Mouse (Mus musculus): ENCODE data around the gene Ccnjl.

The Ccnjl gene

DNA sequence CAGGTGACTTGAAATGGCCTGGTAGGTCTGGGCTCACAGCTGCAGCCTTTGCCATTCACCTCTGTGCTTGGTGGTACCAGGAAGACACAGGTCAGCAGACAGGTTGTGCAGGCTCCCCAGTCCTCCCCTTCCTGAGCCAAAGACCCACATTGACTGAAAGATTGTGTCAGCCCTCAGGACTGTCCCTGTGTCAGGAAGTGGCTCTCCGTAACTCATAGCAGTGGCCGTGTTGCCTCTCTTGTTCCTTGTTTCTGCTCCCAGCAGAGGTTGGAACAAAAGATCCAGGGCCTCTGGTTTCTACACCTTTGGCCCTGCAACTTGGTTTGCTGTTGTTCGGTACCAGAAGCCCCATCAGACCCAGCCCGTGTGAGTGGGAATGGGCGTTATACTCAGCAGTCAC is 40.6 kb downstream of the Ccnjl start:
- no peak for DNase-seq (ENCODE audit: low spot score)

DNA sequence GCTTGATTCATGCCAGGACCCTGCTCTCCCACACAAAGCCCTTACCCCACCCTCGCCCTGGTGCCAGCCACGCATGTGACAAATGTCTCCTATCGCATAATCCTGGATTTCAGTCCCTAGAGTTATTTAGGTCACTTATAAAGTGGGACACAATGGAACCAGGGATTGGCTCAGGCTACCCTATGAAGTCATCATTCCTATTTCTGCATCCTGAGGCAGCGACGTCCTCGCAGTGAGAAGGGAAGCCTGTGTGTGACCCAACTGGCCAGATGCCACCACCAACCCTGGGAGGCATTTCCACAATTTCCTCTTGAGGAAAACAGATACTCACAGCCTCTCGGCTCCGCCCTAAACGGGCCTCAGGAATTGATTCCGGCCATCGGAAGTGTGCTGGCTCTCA is 41.0 kb downstream of the Ccnjl start:
- no peak for DNase-seq (ENCODE audit: low spot score)

DNA sequence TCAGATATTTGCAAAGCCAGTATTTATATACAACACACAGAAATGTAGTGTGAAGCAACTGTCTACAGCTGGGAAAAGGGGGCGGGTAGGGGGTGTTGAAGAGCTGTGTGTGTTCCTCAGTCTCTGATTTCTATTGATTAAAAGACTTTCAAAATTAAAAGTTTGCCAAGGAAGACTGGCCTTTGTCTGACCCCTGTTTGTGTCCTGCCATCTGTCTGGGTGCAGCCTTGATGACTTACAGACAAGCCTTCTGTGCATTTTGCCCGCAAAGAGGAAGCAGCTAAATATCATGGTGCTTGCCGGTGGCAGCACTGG is 46.4 kb downstream of the Ccnjl start:
- DNase-seq (ENCODE audit: low spot score) = no peak

DNA sequence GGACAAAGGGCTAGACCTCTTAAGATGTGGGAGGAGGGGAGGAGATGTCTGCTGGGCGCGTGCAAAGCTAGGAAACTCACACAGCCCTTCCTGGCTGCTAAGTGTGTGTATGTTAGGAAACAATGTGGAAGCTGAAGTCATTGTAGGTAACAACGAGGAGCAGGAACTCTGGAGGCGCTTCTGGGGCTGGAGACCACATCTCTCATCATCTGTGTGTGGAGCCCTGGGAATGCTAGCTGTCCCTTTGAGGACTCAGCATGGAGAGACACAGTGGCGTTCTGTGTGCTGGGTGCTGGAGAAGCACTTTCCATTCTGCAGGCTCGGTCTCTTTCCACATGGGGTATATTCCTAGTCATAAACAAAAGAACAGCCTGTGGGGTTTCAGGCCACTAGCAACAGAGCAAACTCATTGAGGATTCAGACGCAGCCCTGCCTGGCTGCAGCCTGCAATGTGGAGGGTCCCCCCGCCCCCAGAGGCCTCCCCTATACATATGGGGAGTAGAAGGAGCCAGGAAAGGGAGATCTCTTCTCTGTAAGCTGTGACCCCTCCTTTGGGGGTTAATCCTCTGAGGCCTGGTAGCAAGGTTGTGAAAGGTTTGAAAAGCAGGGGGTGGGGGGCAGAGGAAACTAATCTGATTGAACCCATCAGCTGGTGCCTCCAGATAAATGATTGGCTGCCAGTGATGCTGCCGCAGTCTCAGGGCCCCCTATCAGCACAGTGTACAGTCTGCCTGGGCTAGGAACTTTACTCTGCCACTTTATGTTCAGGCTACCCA is 47.0 kb downstream of the Ccnjl start:
- peak; percentile 77 for DNase-seq (ENCODE audit: low spot score)

DNA sequence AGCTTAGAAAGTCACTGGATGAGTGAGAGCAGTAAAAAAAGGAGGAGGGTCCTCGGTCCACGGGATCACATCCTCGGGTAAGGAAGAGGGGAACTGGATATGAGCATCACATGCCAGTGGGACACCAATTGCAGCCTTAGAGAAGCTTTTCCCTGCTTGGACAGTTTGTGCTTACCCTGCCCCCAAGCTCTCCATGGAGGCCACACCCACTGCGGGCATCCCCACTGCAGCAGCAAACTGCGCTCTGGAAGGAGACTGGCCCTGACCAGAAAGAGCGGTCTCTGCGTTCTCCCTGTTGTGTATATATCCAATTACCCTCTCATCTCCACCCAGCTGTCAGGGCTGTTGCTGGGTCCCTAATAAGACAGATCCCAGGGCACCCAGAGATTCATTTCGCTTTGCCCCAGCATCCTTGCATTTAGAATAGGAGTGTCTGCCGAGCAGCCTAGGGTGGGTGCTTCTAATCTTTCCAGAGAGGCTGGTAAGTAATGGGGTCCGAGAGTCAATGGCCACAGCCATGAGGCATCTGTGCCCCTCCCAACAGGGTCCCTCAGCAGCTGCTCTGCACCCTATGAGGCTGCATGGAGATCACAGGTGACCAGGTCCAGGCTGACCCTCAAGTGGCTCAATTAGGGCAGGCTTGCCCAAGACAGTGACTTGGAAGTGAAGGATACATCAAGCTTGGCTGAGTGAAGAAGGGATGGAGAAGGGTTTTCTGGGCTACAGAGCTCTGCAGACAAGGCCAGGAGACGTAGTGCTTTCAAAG is 49.3 kb downstream of the Ccnjl start:
- no peak for DNase-seq (ENCODE audit: low spot score)

DNA sequence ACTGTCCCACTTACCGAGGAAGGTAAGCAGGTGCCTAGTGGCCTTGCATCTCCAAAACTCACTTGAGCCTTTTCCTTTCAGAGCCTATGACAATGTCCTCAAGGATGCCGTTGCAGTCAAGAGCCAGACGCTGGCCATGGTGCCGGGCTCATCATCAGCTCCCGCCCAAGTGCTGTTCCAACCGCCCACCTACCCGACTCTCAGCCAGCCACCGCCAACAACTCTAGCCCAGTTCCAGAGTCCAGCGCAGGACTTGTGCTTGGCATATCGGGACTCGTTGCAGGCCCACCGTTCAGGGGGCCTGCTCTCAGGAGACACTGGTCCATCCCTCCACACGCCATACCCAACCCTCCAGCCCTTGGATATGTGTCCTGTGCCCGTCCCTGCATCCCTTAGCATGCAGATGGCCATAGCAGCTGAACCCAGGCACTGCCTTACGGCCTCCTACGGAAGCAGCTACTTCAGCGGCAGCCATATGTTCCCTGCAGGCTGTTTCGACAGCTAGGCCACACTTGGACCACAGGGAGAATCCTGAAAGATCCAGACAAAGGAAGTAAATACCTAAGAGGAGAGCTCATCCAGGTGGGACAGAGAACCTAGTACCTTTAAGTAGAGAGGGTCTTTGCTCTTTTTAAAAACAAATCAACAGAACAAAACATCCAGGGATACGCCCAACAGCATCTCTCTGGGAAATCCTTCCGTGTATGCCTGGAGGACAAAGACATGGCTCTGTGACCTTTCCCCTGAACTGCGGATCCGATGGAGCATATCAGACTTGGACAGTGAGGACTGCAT is 56.8 kb downstream of the Ccnjl start:
- no peak for DNase-seq (ENCODE audit: low spot score)

DNA sequence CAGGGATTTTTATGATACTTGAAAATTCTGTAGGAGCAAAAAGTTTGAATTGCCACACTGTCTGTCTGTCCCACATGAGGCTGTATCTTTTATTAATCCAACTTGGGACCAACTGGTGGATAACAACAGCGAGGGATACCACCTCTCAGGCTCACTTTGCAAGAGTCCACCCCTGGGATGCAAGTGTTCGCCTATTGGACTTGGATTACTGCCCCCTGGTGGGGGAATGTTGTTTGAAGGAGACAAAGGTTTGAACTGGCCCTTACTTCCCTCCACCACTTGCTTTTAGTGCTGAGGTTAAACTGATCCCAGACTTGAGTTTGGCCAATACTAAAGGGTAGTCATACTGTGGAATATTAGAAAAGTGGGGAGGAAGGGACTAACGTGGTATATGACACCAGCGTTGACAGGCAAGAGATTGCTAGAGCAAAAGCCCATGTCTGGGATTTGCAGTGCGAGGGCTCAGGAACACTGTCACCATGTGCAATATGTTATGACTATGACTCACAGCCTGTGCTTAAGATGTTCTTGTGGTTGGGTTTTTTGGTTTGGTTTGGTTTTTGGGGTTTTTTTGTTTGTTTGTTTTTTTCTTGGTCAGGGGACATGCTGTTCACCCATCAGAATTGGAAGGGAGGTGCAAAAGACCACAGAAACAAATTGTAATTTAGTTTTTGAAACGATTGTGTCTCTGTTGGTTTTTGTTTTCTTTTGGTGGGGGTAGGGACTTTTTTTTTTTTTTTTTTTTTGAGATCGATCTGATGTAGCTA is 57.9 kb downstream of the Ccnjl start, which contains the start of gene 4933415A04Rik:
Gene 4933415A04Rik (plus strand): TSS at position 717 of the 767 bp plus-strand sequence.
- peak; percentile 89 for DNase-seq (ENCODE audit: low spot score)

DNA sequence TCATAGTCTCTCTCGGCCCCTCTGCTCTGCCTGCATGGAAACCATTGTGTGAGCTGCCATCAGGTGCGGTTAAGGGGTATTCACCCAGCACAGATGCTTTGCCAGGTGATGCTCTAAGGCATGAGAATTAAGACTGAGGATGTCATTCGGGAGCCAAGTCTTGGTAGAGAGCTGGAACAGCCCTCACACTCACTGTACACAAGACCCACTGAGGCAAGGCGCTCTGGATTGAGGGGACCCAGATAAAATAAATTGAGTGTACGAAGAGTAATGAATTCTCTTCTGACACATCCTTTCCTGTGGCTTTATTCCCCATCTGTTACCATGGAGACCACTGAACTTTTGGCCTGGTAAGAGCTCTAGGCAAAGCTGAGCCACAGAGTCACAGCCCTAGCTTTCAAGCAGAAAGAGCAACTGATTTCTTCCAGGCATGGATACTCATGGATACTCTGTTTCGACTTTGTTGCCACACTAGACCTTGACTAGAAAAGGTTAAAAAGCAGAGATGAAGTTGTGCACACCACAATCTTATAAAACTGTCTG is 61.0 kb downstream of the Ccnjl start:
- peak; percentile 70 for DNase-seq (ENCODE audit: low spot score)

DNA sequence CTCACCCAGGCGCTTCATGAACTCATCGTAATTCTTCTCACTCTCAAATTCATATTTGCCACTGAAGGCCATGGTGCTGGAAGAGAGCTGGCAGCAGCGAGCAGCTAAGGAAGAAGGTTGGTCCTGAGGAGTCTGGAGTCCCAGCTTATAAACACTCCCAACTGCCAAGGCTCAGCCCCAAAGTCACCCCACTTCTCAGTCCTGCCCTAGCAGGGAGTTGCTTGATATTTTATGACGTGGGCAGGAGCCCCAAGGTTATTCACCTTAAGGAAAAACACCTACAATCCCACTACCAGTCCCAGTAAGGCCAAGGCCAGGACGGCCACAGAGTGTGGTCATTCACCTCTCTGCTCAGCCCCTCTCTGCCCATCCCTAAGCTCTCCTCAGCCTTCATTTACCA is 72.9 kb downstream of the Ccnjl start, which contains the start of gene Fabp6:
Gene Fabp6 (minus strand): TSS at position 101 of the 400 bp plus-strand sequence.
- DNase-seq (ENCODE audit: low spot score) = no peak

DNA sequence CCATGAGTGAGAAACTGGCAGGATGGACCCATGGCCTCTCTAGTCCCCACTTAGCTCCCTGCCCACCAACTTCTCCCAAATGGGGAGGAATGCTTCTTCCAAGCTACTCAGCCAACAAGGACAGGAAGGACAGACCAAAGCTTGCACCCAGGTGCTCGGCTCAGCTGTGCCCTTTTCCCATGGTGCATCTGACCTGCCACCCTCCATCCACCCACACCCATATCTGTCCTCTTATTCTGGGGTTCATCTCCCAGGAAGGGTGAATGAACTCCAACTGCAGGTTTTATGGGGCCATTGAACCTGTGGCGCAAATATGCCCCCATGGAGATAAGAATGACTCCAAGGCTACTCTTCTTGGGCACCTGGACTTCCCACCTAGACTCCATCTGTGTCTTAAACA is 75.6 kb downstream of the Ccnjl start:
- no peak for DNase-seq (ENCODE audit: low spot score)

DNA sequence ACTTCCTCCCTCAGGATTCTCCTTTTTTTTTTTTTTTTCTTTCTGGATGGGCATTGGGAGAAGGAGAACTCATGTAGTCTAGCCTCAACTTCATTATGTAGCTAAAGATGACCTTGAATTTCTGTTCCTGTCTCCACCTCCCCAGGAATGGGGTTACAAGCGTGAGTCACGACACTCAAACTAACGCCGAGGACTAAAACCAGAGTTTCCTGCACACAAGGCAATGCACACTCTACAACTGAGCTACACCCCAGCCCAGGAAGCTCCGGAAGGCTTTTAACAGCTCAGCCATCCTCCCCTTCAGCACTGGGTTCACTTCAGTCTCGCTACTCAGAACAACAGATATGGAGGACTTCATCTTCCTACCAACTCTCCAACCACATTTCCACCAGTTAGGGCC is 76.3 kb downstream of the Ccnjl start:
- no peak for DNase-seq (ENCODE audit: low spot score)

DNA sequence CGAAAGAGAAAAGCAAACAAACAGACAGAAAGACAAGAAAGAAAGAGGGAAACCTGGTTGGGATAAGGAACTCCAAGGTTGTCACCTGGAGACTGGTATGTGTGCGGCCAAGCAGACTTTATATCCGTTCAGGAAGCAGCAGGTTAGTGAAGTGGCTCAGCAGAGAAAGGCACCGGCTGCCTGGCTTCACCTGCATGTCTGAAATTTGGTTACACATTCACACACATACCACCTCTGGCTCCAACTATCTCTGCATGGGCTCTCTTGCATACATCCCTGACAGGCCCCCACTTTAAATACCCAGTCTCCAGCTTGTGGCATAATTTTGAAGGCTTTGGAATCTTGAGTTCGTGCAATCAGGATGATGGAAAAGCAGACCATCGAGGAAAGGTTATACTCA is 77.3 kb downstream of the Ccnjl start:
- DNase-seq (ENCODE audit: low spot score) = no peak

DNA sequence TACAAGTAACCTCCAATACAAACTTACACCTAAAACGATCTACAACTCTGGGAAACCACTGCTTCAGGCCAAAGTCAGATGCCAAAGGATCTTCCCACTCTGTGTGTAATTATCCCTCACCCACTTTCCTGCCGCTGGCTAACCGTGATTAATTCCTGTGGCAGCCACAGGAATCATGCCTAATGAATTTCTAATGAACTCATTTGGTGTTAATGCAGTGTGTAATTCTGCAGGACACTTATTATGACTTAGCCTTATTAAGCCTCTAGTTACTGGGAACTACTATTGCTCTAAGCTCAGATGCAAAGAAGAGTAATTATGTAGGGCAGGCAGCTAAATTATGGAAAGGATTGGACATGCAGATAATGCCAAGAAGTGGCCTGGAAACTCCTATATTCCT is 79.9 kb downstream of the Ccnjl start:
- no peak for DNase-seq (ENCODE audit: low spot score)

DNA sequence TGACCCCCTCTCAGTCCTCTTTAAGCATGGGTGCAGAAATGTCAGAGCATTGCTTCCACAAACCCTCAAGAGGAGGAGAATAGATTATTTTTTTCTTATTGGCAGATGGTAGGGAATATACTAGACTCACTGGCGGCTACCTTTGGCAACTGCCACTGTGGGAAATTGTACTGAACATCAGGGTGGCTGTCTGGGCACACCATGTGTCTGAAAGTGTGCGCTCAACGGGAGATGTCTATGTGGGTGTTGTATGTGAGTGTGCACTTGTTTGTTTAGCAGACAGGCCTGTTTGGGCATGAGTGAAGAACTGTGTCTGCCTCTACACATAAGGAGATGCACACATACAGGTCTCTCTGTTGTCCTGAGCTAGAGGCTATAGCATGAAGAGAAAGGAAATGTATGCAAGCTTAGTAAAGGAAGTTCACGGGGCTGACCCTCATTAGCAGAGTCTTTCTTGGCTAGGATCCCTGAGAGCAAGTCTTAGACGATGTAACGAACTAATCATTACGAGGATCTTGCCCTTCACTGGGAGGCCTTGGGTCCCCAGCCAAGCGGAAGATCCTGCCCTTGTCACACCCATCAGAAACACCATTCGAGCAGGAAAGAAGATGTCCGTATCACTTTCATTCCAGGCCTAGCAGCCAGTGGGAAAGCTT is 81.5 kb downstream of the Ccnjl start:
- no peak for DNase-seq (ENCODE audit: low spot score)

DNA sequence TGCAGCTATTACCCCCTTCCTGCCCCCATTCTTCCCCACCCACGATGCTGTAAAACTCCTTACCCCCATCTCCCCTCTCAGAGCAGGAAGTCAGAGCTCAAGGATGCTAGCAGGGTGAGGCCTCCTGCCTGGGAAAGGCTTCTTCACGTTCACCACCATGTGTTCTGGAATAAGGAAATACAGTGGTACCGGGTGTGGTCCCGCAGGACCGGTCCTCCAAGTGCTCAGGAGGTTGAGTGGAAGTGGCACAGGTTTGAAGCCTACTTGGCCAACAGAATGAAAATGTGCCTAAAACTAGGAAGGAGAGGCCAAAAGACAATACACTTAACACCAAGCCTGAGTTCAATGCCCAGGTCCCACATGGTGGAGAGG is 82.1 kb downstream of the Ccnjl start:
- no peak for DNase-seq (ENCODE audit: low spot score)

DNA sequence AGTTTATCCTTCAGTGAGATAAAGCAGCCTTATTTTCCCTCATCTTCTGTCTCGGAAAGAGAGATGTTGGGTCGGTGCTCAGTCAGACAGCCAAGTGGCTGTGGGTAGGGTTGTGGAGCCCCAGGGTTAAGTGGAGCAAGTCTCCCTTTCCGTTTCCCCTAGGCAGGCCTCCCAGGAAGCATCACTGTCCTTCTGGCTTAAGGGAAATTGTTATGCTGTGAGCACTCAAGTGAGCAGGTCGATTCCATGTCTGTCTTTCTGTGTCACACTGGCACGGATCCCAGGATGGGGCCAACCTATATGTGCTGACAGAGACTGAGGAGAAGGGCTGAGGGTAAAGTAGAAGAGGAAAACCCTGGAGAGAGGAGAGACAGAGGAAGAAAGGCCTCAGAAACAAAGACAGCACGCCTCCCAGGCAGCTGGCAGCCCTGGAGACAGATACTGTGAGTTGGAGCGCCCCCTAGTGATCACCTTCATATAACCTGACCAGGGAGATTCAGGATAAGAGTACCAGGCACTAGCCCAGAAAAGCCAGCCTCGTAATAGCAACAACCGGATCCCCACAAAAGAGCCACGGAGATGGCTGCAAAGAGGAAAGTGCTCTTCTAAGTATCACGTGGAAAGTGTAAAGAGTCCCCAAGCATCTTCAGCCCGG is 84.4 kb downstream of the Ccnjl start:
- peak; percentile 97 for DNase-seq (ENCODE audit: low spot score)

DNA sequence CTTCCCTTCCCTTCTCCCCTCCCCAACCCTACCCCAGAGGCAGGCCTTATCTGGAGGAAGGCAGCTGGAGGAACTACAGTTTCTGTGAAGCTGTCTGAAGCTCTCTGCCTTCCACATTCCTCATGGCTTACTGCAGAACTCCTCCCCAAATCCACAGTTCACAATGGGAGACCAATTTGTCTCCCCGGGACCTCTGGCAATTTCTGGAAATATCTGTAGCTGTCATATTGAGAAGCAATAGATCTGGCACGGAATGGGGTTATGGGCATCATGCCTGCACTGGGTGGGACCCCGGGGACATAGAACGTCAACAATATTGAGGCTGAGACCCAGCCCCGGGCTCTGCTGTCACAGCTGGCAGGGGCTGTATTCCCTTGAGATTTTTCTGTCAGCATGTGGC is 89.3 kb downstream of the Ccnjl start:
- DNase-seq (ENCODE audit: low spot score) = no peak

DNA sequence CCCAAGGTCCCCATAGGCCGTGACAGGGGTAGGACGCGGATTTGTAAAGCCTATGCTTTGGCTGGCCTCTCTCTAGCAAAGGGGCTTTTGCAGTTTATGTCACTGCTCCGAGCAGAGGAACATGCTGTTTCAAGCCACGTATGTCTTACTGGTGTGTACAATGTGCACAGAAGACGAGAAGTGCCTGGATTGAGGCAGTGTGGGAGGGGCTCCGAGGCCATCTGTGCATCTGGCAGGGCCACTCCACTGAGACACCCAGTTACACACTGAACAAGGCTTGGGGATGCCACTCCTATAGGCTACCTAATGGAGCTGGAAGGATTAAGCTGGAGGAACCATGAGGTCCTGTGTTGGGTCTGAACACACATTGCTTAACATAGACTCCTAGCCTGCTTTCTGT is 89.8 kb downstream of the Ccnjl start:
- DNase-seq (ENCODE audit: low spot score) = no peak

DNA sequence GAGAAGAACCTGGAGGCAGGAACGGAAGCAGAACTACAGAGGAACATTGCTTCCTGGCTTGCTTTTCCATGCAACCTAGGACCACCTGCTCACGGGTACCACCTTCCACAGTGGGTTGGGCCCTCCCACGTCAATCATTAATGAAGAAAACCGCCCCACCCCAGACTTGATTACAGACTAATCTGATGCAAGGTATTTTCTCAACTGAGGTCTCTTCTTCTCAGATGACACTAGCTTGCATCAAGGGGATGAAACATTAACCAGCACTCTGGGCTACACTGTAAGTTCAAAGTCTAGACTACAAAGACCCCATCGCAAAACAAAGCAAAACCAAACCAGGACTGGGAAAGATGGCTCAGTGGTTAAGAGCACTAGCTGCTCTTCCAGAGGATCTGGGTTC is 93.2 kb downstream of the Ccnjl start:
- no peak for DNase-seq (ENCODE audit: low spot score)

DNA sequence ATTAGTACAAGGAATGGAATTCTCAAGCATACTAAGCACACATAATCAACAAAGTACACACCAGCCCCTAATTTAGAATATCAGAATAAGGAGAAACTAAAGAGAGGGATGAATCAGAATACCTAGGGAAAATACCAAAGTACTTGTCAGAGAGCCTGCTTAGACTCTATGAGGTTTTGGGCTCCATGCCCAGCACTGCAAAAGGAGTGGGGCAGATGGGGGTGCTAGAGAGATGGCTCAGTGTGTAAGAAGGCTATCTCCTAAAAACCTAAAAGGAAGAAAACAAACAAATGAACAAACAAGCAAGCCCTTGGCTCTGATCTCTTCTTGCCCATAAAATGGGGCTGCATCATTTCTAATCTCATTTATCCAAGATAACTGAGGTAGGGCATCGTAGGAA is 95.8 kb downstream of the Ccnjl start:
- DNase-seq (ENCODE audit: low spot score) = no peak

Measured in embryo, embryonic 10.5 days (tissue).